Mouse (Mus musculus) hindbrain, embryonic 13.5 days (tissue): Measurements from ENCODE around the gene Cog6. TPM values are rescaled to one million over a fixed set of nuclear protein-coding genes. Genes with fewer than 3 reads are reported as not detected.
"Not testable (repeated sequence)": the region's sequence is repeated elsewhere in the genome, so short reads cannot be mapped to it uniquely, and the experiment has no call there.

Experiments
- ATAC-seq: fragments of 200-750 bp; cut with Nextera tagmentation; 2 replicates; pipeline ENCODE4 v1.8.0; 2017; ENCODE audit warnings: moderate TSS enrichment; ENCODE audit not compliant: low FRiP score
- H3K27ac ChIP-seq: fragments of 300-500 bp; sonication (generic); 2 replicates; pipeline ENCODE4 v1.5.1; 2015; ENCODE audit warnings: inconsistent platforms, mild to moderate bottlenecking, moderate library complexity
- H3K27me3 ChIP-seq: fragments of 300-500 bp; sonication (generic); 2 replicates; pipeline ENCODE4 v1.6.1; 2015; ENCODE audit warnings: mild to moderate bottlenecking, inconsistent platforms
- H3K36me3 ChIP-seq: fragments of 300-500 bp; sonication (generic); 2 replicates; pipeline ENCODE4 v1.6.1; 2015; ENCODE audit warnings: mild to moderate bottlenecking, inconsistent platforms
- H3K4me1 ChIP-seq: fragments of 300-500 bp; sonication (generic); replicated peaks from 2 replicates; pipeline ENCODE4 v1.6.1; 2015; ENCODE audit warnings: inconsistent platforms
- H3K4me2 ChIP-seq: fragments of 300-500 bp; sonication (generic); 2 replicates; pipeline ENCODE4 v1.6.1; 2015; ENCODE audit warnings: inconsistent platforms, mild to moderate bottlenecking, moderate library complexity
- H3K4me3 ChIP-seq: fragments of 300-500 bp; sonication (generic); 2 replicates; pipeline ENCODE4 v1.5.1; 2015; ENCODE audit warnings: mild to moderate bottlenecking, inconsistent platforms
- H3K9ac ChIP-seq: fragments of 300-500 bp; sonication (generic); 2 replicates; pipeline ENCODE4 v1.6.1; 2015; ENCODE audit warnings: mild to moderate bottlenecking, inconsistent platforms
- H3K9me3 ChIP-seq: fragments of 300-500 bp; sonication (generic); 2 replicates; pipeline ENCODE4 v1.6.1; 2016; ENCODE audit warnings: inconsistent platforms
- WGBS: fragments of 180-500 bp; shearing (Covaris S2); methylation state at CpG from one replicate; pipeline ENCODE4 v1.1.7; 2015; 5-methylcytosine and 5-hydroxymethylcytosine counted together
- polyA plus RNA-seq: library from polyadenylated mRNA; unstranded; fragments of >200 nt; fragmentation: Nextera tagmentation; extraction: Ambion mirVana; gene quantifications from 2 replicates; pipeline ENCODE4 v1.2.1, GENCODE M21; 2015

Gene Cog6
- polyA plus RNA-seq, 1 experiment from 2014 or later = 53.5 TPM

- Histone ChIP-seq H3K27me3 (peaks cover under 1% of the 10 kb centered on the region; the same call in 1 of the 2 replicates), H3K9me3 (no peaks in the 10 kb centered on the region), H3K36me3 (no peaks in the 10 kb centered on the region), H3K4me2 (no peak overlapping the region), H3K9ac (no peak overlapping the region), H3K27ac (no peak overlapping the region), H3K4me3 (no peak overlapping the region), H3K4me1 (no peaks in the 10 kb centered on the region)
- no peak for ATAC-seq
- 88% methylated on average over 4 of the region's 4 CpGs for WGBS
Measured at GRCm38 (mm10) chr3:53027333-53027732, 10.3 kb upstream of the Cog6 start.

DNA sequence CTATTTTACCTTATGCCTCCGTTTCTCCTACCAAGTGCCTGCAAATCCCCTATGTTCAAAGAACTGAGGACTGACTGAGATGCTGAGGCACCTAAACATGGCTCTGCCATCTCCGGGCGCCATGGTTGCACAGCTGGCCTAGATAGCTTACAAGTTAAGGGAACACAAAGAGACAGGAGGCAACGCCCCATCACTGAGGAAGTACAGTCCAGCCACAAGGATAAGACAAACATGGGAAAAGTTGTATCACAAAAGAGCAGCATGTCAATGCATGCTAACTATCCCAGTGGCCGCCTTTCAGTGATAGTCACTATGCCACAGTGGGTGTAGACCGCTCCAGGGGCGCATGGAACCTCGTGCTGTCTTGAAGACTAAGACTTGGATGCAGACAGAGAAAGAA is 9.6 kb downstream of the Cog6 start:
- Histone ChIP-seq H3K27ac (no peak overlapping the region), H3K36me3 (peaks cover 58% of the 10 kb centered on the region), H3K4me1 (no peaks in the 10 kb centered on the region), H3K9me3 (no peaks in the 10 kb centered on the region), H3K9ac (no peak overlapping the region), H3K4me2 (no peak overlapping the region), H3K4me3 (no peak overlapping the region), H3K27me3 (no peaks in the 10 kb centered on the region)
- 93% methylated on average over 8 of the region's 8 CpGs for WGBS
- no peak for ATAC-seq

- WGBS = 76% methylated on average over 2 of the region's 2 CpGs
- no peak overlapping the region for H3K27ac ChIP-seq
- H3K4me2 ChIP-seq = no peak overlapping the region
- H3K4me1 ChIP-seq = no peaks in the 10 kb centered on the region
- no peak overlapping the region for H3K4me3 ChIP-seq
- H3K9ac ChIP-seq = no peak overlapping the region
- peaks cover 65% of the 10 kb centered on the region for H3K36me3 ChIP-seq
- H3K9me3 ChIP-seq = no peaks in the 10 kb centered on the region
- ATAC-seq = no peak
- H3K27me3 ChIP-seq = no peaks in the 10 kb centered on the region
Measured at GRCm38 (mm10) chr3:53004406-53005114, 12.5 kb downstream of the Cog6 start.

GRCm38 (mm10) chr3:53002076-53002475 is 15.0 kb downstream of the Cog6 start:
- Histone ChIP-seq H3K27ac (no peak overlapping the region), H3K4me3 (no peak overlapping the region), H3K36me3 (peaks cover 68% of the 10 kb centered on the region), H3K4me1 (no peaks in the 10 kb centered on the region), H3K9me3 (no peaks in the 10 kb centered on the region), H3K27me3 (no peaks in the 10 kb centered on the region), H3K9ac (no peak overlapping the region), H3K4me2 (no peak overlapping the region)
- 77% methylated on average over 6 of the region's 6 CpGs for WGBS
- no peak for ATAC-seq

DNA sequence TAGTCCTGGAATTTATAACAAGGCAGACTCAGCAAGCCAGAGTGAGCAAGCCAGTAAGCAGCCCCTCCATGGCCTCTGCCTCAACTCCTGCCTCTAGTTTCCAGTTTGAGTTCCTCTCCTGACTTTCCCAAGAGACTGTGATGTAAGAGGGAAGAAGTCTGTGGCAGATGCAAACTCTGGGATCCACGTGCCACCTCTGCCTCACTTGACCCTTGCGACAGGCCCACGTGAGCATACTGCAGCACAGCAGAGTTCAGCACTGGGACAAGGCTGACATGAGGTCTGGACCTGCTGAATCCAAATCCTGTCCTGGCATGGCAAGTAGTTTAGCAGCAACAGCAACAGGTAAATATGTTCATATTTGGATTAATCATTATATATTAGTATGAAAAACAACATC is 17.0 kb downstream of the Cog6 start:
- Histone ChIP-seq H3K9me3 (no peaks in the 10 kb centered on the region), H3K4me2 (no peak overlapping the region), H3K27ac (no peak overlapping the region), H3K9ac (no peak overlapping the region), H3K36me3 (peaks cover 70% of the 10 kb centered on the region), H3K4me3 (no peak overlapping the region), H3K27me3 (no peaks in the 10 kb centered on the region), H3K4me1 (no peaks in the 10 kb centered on the region)
- ATAC-seq = no peak
- WGBS = 87% methylated on average over 3 of the region's 3 CpGs

DNA sequence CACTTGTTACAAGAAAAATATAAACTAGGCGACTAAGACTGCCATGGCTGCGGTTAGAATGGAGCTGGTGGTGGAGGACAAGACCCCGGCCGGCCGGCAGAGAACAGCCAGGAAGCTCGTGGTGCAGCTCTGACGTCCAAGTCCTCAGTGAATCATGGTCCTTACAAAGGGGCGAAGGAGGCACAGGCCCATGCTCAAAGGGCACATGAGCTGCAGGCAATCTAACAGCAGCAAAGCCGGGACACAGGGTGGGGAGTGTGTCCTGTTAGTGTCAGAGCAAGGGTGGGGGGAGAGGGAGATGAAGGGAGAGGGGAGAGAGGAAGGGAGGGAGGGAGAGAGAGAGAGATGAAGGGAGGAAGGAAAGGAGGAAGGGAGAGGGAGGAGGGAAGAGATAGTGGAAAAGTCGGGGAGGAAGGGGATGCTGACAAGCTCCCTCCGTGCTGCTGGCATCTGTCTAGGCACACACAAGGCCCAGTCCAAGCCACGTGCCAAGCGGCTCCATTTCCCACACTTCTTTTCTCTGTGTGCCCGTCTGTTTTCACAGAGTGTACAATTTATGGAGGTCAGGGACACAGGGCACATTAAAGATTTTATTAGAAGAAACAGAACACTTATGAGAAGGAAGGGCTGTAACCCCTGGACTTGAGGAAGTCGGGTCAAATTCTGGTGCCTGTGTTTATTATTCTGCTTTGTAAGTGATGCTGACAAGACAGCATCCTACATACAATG is 17.9 kb downstream of the Cog6 start:
- no peaks in the 10 kb centered on the region for H3K4me1 ChIP-seq
- WGBS = 83% methylated on average over 15 of the region's 15 CpGs

GRCm38 (mm10) chr3:52997381-52997780 is 19.7 kb downstream of the Cog6 start:
- 92% methylated on average over 1 of the region's 1 CpGs for WGBS
- Histone ChIP-seq H3K4me1 (no peaks in the 10 kb centered on the region), H3K9ac (no peak overlapping the region), H3K27me3 (no peaks in the 10 kb centered on the region), H3K4me3 (no peak overlapping the region), H3K36me3 (peaks cover 87% of the 10 kb centered on the region), H3K4me2 (no peak overlapping the region), H3K9me3 (no peaks in the 10 kb centered on the region), H3K27ac (no peak overlapping the region)
- ATAC-seq = no peak

More for the DNA sequence above, 17.9 kb downstream of the Cog6 start:
- no peak overlapping the region for H3K9ac ChIP-seq
- H3K4me2 ChIP-seq = no peak overlapping the region
- H3K27me3 ChIP-seq = no peaks in the 10 kb centered on the region
- H3K9me3 ChIP-seq = no peaks in the 10 kb centered on the region
- no peak for ATAC-seq
- no peak overlapping the region for H3K27ac ChIP-seq
- H3K4me3 ChIP-seq = no peak overlapping the region
- H3K36me3 ChIP-seq = peaks cover 72% of the 10 kb centered on the region

DNA sequence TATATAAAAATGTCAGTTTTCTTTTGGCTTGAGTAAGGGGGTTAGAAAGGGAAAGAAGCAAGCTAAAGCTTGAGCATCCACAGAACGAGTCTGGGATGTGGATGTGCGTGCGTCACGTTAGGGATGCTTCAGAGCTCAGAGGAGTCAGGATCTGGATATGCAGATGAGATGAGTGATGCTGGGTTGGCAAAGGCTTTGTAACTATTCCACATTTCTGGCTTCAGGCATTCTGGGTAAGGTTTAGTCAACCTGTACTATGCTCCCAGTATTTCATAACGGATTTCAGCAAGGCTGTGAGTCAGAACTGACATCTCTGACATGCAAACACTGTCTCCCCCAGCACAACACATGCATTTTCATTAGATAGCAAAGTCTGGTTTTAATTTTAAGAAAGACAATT is 20.4 kb downstream of the Cog6 start:
- Histone ChIP-seq H3K9ac (no peak overlapping the region), H3K4me2 (no peak overlapping the region), H3K27me3 (no peaks in the 10 kb centered on the region), H3K4me1 (no peaks in the 10 kb centered on the region), H3K36me3 (peaks cover 86% of the 10 kb centered on the region), H3K27ac (no peak overlapping the region), H3K4me3 (no peak overlapping the region), H3K9me3 (no peaks in the 10 kb centered on the region)
- no peak for ATAC-seq
- 90% methylated on average over 5 of the region's 5 CpGs for WGBS

DNA sequence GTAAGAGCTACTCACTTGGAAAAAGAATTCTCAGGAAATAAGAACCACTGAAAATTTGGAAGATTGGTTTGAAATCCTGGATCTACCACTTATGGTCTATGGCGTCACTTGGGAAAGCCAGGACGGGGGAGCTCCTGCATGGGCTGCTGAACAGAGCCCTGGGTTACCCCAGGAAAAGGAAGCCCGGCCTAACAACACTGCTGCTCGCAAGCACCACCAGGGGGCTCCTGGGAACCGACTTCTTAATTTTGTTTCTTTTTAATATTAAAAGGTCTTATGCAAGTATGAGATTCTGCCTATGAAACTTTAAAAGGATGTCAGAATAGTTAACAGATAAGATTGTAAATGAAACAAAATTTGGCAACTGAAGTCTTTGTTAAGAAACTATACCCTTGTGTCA is 22.4 kb downstream of the Cog6 start:
- H3K9me3 ChIP-seq = no peaks in the 10 kb centered on the region
- H3K36me3 ChIP-seq = peaks cover 85% of the 10 kb centered on the region
- no peak overlapping the region for H3K27ac ChIP-seq
- H3K9ac ChIP-seq = no peak overlapping the region
- no peak for ATAC-seq
- H3K4me2 ChIP-seq = no peak overlapping the region
- H3K27me3 ChIP-seq = no peaks in the 10 kb centered on the region
- WGBS = 74% methylated on average over 5 of the region's 5 CpGs
- H3K4me3 ChIP-seq = no peak overlapping the region
- no peaks in the 10 kb centered on the region for H3K4me1 ChIP-seq

GRCm38 (mm10) chr3:52993296-52993695 is 23.7 kb downstream of the Cog6 start:
- Histone ChIP-seq H3K27ac (no peak overlapping the region), H3K27me3 (no peaks in the 10 kb centered on the region), H3K4me2 (no peak overlapping the region), H3K4me1 (no peaks in the 10 kb centered on the region), H3K9ac (no peak overlapping the region), H3K4me3 (no peak overlapping the region), H3K36me3 (peaks cover 84% of the 10 kb centered on the region), H3K9me3 (no peaks in the 10 kb centered on the region)
- ATAC-seq = no peak
- 91% methylated on average over 10 of the region's 10 CpGs for WGBS

GRCm38 (mm10) chr3:52990041-52990737 is 26.8 kb downstream of the Cog6 start:
- H3K9me3 ChIP-seq = no peaks in the 10 kb centered on the region
- ATAC-seq = no peak
- H3K4me1 ChIP-seq = no peaks in the 10 kb centered on the region
- H3K27me3 ChIP-seq = no peaks in the 10 kb centered on the region
- H3K4me3 ChIP-seq = no peak overlapping the region
- H3K4me2 ChIP-seq = no peak overlapping the region
- H3K27ac ChIP-seq = no peak overlapping the region
- H3K36me3 ChIP-seq = peaks cover 86% of the 10 kb centered on the region
- 67% methylated on average over 18 of the region's 18 CpGs for WGBS
- H3K9ac ChIP-seq = no peak overlapping the region

DNA sequence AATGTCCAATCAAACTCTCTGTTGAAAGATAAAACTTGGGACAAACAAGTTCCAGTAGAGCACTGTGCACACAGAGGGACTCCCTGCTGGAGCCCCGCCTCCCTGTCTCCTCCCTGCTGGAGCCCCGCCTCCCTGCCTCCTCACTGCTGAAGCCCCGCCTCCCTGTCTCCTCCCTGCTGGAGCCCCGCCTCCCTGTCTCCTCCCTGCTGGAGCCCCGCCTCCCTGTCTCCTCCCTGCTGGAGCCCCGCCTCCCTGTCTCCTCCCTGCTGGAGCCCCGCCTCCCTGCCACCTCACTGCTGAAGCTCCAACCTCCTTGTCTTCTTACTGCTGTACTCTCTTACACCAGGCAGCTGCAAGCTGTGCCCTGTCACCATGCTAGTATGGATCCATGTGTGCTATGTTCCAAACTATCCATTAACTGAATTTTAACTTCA is 31.5 kb downstream of the Cog6 start:
- not testable (repeated sequence) for H3K27ac ChIP-seq, H3K9me3 ChIP-seq, H3K4me1 ChIP-seq, H3K4me3 ChIP-seq, H3K4me2 ChIP-seq, H3K9ac ChIP-seq, ATAC-seq, H3K27me3 ChIP-seq
- peaks cover 77% of the 10 kb centered on the region for H3K36me3 ChIP-seq
- WGBS = 39% methylated on average over 7 of the region's 7 CpGs
